Mouse (Mus musculus): Measurements from ENCODE around the gene Nf2. TPM values are rescaled to one million over a fixed set of nuclear protein-coding genes. Genes with fewer than 3 reads are reported as not detected.
"Not testable (repeated sequence)": the region's sequence is repeated elsewhere in the genome, so short reads cannot be mapped to it uniquely, and the experiment has no call there.

Gene Nf2
- polyA plus RNA-seq, 1 experiment from 2014 or later, result 72.1 TPM

GRCm38 (mm10) chr11:4804921-4805562, 44.3 kb downstream of the Nf2 start:
- no peak for ATAC-seq (ENCODE audit: low FRiP score)
- no peaks in the 10 kb centered on the region for H3K9me3 ChIP-seq
- 90% methylated on average over 6 of the region's 6 CpGs for WGBS
- no peak overlapping the region for H3K4me2 ChIP-seq
- peaks cover 15% of the 10 kb centered on the region; the same call in 1 of the 2 replicates for H3K4me1 ChIP-seq
- H3K4me3 ChIP-seq (replicated peaks), result no peak overlapping the region
- H3K36me3 ChIP-seq (replicated peaks), result peaks cover 14% of the 10 kb centered on the region
- no peak overlapping the region for H3K9ac ChIP-seq
- H3K27me3 ChIP-seq, result peaks cover 25% of the 10 kb centered on the region
- H3K27ac ChIP-seq, result no peak overlapping the region

GRCm38 (mm10) chr11:4803951-4804350, 45.4 kb downstream of the Nf2 start:
- no peak overlapping the region for H3K9ac ChIP-seq
- ATAC-seq (ENCODE audit: low FRiP score), result no peak
- peaks cover 29% of the 10 kb centered on the region for H3K27me3 ChIP-seq
- H3K4me2 ChIP-seq, result no peak overlapping the region
- no peak overlapping the region for H3K27ac ChIP-seq
- H3K4me3 ChIP-seq (replicated peaks), result no peak overlapping the region
- H3K4me1 ChIP-seq, result peaks cover 15% of the 10 kb centered on the region; the same call in 1 of the 2 replicates
- H3K9me3 ChIP-seq, result no peaks in the 10 kb centered on the region
- WGBS, result 33% methylated on average over 7 of the region's 7 CpGs
- H3K36me3 ChIP-seq (replicated peaks), result peaks cover 14% of the 10 kb centered on the region

GRCm38 (mm10) chr11:4803426-4803825, 45.9 kb downstream of the Nf2 start:
- WGBS, result 17% methylated on average over 7 of the region's 7 CpGs
- ATAC-seq (ENCODE audit: low FRiP score), result peak; percentile 11; the same call in 1 of the 2 replicates
- H3K27ac ChIP-seq, result 0 out of 2 replicates have a peak overlapping the region, but pooled peaks have one; percentile 46
- peaks cover 29% of the 10 kb centered on the region for H3K27me3 ChIP-seq
- H3K4me1 ChIP-seq, result peaks cover 15% of the 10 kb centered on the region; the same call in 1 of the 2 replicates
- 0 out of 2 replicates have a peak overlapping the region, but pooled peaks have one; percentile 1 for H3K9ac ChIP-seq
- no peaks in the 10 kb centered on the region for H3K9me3 ChIP-seq
- no peak overlapping the region for H3K4me3 ChIP-seq (replicated peaks)
- peaks cover 14% of the 10 kb centered on the region for H3K36me3 ChIP-seq (replicated peaks)
- no peak overlapping the region for H3K4me2 ChIP-seq

GRCm38 (mm10) chr11:4803008-4803407, 46.3 kb downstream of the Nf2 start:
- WGBS, result 17% methylated on average over 9 of the region's 9 CpGs
- Histone ChIP-seq H3K27ac (peak overlapping the region; percentile 46; the same call in 1 of the 2 replicates), H3K27me3 (peaks cover 29% of the 10 kb centered on the region), H3K4me3 (replicated peaks) (no peak overlapping the region), H3K9me3 (no peaks in the 10 kb centered on the region), H3K4me2 (no peak overlapping the region), H3K9ac (no peak overlapping the region), H3K4me1 (peaks cover 15% of the 10 kb centered on the region; the same call in 1 of the 2 replicates), H3K36me3 (replicated peaks) (peaks cover 14% of the 10 kb centered on the region)
- ATAC-seq (ENCODE audit: low FRiP score), result peak; percentile 61; the same call in 1 of the 2 replicates

GRCm38 (mm10) chr11:4802401-4802800, 46.9 kb downstream of the Nf2 start:
- H3K4me1 ChIP-seq, result peaks cover 15% of the 10 kb centered on the region; the same call in 1 of the 2 replicates
- WGBS, result 90% methylated on average over 2 of the region's 2 CpGs
- H3K36me3 ChIP-seq (replicated peaks), result peaks cover 14% of the 10 kb centered on the region
- H3K9me3 ChIP-seq; H3K9ac ChIP-seq; ATAC-seq (ENCODE audit: low FRiP score); H3K4me2 ChIP-seq; H3K27ac ChIP-seq; H3K4me3 ChIP-seq (replicated peaks): not testable (repeated sequence)
- peaks cover 29% of the 10 kb centered on the region for H3K27me3 ChIP-seq

- Histone ChIP-seq H3K4me2 (no peak overlapping the region), H3K9me3 (no peaks in the 10 kb centered on the region), H3K9ac (no peak overlapping the region), H3K27ac (no peak overlapping the region), H3K4me3 (replicated peaks) (no peak overlapping the region), H3K36me3 (replicated peaks) (peaks cover 13% of the 10 kb centered on the region; the same call in 1 of the 2 replicates), H3K4me1 (peaks cover 15% of the 10 kb centered on the region; the same call in 1 of the 2 replicates), H3K27me3 (peaks cover 17% of the 10 kb centered on the region)
- WGBS, result 53% methylated on average over 4 of the region's 4 CpGs
- ATAC-seq (ENCODE audit: low FRiP score), result no peak
Observed at GRCm38 (mm10) chr11:4800654-4801053, 48.7 kb downstream of the Nf2 start.

- H3K9ac ChIP-seq, result no peak overlapping the region
- H3K4me2 ChIP-seq, result no peak overlapping the region; the same call in 1 of the 2 replicates
- ATAC-seq (ENCODE audit: low FRiP score), result no peak
- no peak overlapping the region for H3K4me3 ChIP-seq (replicated peaks)
- WGBS, result 11% methylated on average over 3 of the region's 3 CpGs
- H3K4me1 ChIP-seq, result peaks cover 23% of the 10 kb centered on the region
- H3K27ac ChIP-seq, result no peak overlapping the region
- no peaks in the 10 kb centered on the region for H3K27me3 ChIP-seq
- H3K36me3 ChIP-seq (replicated peaks), result peaks cover 38% of the 10 kb centered on the region
- H3K9me3 ChIP-seq, result no peaks in the 10 kb centered on the region
Observed at GRCm38 (mm10) chr11:4793006-4793405, 56.3 kb downstream of the Nf2 start.

DNA sequence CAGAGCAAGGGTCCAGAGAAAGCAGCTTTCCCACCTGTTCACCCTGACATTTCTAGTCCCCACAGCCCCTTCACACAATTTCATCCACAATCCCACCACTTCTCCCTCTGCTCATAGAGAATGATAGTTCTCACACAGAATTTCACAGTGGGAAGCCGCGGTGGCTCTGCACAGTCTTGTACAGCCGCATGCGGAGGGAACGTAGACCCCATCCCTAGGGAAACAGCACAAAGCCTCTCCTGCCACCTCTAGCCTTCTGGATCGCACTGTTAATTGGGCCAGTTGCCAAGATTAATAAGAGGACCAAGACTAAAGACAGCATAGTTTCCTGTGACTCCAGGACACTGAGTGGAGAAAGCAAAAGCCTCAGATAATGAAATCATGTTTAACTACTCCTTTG, 57.8 kb downstream of the Nf2 start:
- Histone ChIP-seq H3K4me1 (peaks cover 23% of the 10 kb centered on the region), H3K4me2 (no peak overlapping the region), H3K27ac (no peak overlapping the region), H3K4me3 (replicated peaks) (no peak overlapping the region), H3K36me3 (replicated peaks) (peaks cover 43% of the 10 kb centered on the region), H3K9ac (no peak overlapping the region), H3K27me3 (no peaks in the 10 kb centered on the region), H3K9me3 (no peaks in the 10 kb centered on the region)
- 0 out of 2 replicates have a peak, but pooled peaks have one; percentile 39 for ATAC-seq (ENCODE audit: low FRiP score)
- WGBS, result 23% methylated on average over 6 of the region's 6 CpGs

DNA sequence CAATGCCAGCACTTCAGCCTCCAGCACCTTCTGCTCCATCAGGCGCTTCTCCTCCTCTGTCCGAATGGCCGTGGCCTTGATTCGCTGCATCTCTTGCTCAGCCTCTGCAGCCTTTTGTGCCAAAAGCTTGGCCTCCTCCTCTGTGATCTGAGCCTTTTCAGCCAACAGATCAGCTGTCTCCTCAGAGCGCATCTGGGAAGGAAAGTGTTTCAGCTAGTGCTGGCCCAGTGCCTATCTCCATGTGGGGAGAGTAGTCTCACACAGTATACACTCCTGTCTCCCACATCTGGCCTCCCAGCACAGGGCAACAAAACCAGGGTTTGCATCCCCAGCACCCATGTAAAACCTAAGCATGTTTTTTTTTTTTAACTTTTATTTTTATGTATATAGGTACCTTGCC, 59.6 kb downstream of the Nf2 start:
- ATAC-seq (ENCODE audit: low FRiP score), result no peak
- H3K9ac ChIP-seq, result no peak overlapping the region
- H3K4me2 ChIP-seq, result no peak overlapping the region
- H3K4me1 ChIP-seq, result peaks cover 23% of the 10 kb centered on the region
- H3K27ac ChIP-seq, result no peak overlapping the region
- no peaks in the 10 kb centered on the region for H3K27me3 ChIP-seq
- no peak overlapping the region for H3K4me3 ChIP-seq (replicated peaks)
- H3K36me3 ChIP-seq (replicated peaks), result peaks cover 58% of the 10 kb centered on the region
- no peaks in the 10 kb centered on the region for H3K9me3 ChIP-seq
- WGBS, result 96% methylated on average over 5 of the region's 5 CpGs

GRCm38 (mm10) chr11:4784629-4785142, 64.7 kb downstream of the Nf2 start:
- Histone ChIP-seq H3K4me2 (no peak overlapping the region), H3K4me1 (no peaks in the 10 kb centered on the region), H3K27me3 (no peaks in the 10 kb centered on the region), H3K4me3 (replicated peaks) (no peak overlapping the region), H3K27ac (no peak overlapping the region), H3K9ac (no peak overlapping the region), H3K36me3 (replicated peaks) (peaks cover 82% of the 10 kb centered on the region), H3K9me3 (no peaks in the 10 kb centered on the region)
- 86% methylated on average over 5 of the region's 5 CpGs for WGBS
- ATAC-seq (ENCODE audit: low FRiP score), result no peak

- Histone ChIP-seq H3K9me3 (no peaks in the 10 kb centered on the region), H3K4me3 (replicated peaks) (no peak overlapping the region), H3K4me1 (no peaks in the 10 kb centered on the region), H3K27ac (no peak overlapping the region), H3K9ac (no peak overlapping the region), H3K36me3 (replicated peaks) (peaks cover 83% of the 10 kb centered on the region), H3K4me2 (no peak overlapping the region), H3K27me3 (no peaks in the 10 kb centered on the region)
- no peak for ATAC-seq (ENCODE audit: low FRiP score)
- 95% methylated on average over 3 of the region's 3 CpGs for WGBS
Observed at GRCm38 (mm10) chr11:4783116-4783515, 66.2 kb downstream of the Nf2 start.

DNA sequence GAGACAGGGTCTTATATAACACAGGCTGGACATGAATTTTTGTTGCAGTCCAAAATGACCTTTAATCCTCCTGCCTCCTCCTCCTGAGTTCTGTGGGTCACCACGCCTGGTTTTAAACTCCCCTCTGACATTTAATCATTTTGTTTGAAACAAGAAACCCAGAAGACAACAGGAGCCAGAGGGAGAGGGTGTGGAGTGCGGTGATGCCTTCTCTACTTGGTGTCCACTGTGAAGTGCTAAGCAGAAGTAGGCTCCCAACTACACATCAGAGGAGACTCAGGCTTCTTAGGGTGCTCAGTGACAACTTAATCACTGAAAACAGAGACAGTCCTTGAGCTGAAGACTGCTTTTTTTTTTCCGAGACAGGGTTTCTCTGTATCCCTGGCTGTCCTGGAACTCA, 68.4 kb downstream of the Nf2 start:
- no peaks in the 10 kb centered on the region for H3K9me3 ChIP-seq
- H3K27me3 ChIP-seq, result no peaks in the 10 kb centered on the region
- H3K4me1 ChIP-seq, result no peaks in the 10 kb centered on the region
- no peak for ATAC-seq (ENCODE audit: low FRiP score)
- H3K4me2 ChIP-seq, result no peak overlapping the region
- WGBS, result 86% methylated on average over 3 of the region's 3 CpGs
- no peak overlapping the region for H3K4me3 ChIP-seq (replicated peaks)
- no peak overlapping the region for H3K9ac ChIP-seq
- peaks cover 84% of the 10 kb centered on the region for H3K36me3 ChIP-seq (replicated peaks)
- H3K27ac ChIP-seq, result no peak overlapping the region

DNA sequence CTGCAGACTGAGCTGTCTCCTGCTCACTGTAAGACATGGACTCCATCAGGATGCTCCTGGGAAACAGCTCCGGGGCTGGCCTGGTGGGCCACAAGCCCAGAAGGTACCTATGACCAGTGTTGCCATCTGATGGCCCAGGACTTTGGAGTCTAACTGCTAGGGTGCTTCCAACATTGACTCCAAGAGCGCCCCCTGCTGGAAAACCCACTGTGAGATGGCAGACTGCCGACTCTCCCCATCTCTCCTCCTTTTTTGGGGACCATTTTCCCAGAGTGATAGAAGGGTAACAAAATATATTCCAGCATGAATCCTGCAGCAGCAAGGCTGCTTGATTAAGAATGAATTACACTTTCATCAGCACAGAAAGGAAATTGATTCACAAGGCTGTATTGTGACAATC, 76.4 kb downstream of the Nf2 start:
- peak; percentile 27; the same call in 1 of the 2 replicates for ATAC-seq (ENCODE audit: low FRiP score)
- Histone ChIP-seq H3K9ac (no peak overlapping the region), H3K27ac (no peak overlapping the region), H3K9me3 (no peaks in the 10 kb centered on the region), H3K4me1 (peaks cover 14% of the 10 kb centered on the region; the same call in 1 of the 2 replicates), H3K36me3 (replicated peaks) (peaks cover 47% of the 10 kb centered on the region), H3K4me3 (replicated peaks) (no peak overlapping the region), H3K4me2 (no peak overlapping the region), H3K27me3 (no peaks in the 10 kb centered on the region)
- WGBS, result 33% methylated on average over 3 of the region's 3 CpGs

Data from forebrain, embryonic 12.5 days (tissue).